Mouse (Mus musculus) limb, embryonic 10.5 days (tissue): ENCODE results near the gene Msh2. TPM values are rescaled to one million over a fixed set of nuclear protein-coding genes. Genes with fewer than 3 reads are reported as not detected.
A peak's percentile ranks its signal among the peaks of the same experiment; 100 is the strongest.
"Not testable (repeated sequence)": the region's sequence is repeated elsewhere in the genome, so short reads cannot be mapped to it uniquely, and the experiment has no call there.

Experiments
- DNase-seq: peaks from one replicate; pipeline ENCODE4 v3.0.0-alpha.2; 2017; ENCODE audit warnings: low spot score
- H3K27ac ChIP-seq: fragments of 300-500 bp; sonication (generic); 2 replicates; pipeline ENCODE4 v1.5.1; 2016; ENCODE audit warnings: mild to moderate bottlenecking
- H3K27me3 ChIP-seq: fragments of 300-500 bp; sonication (generic); 2 replicates; pipeline ENCODE4 v1.6.1; 2016; ENCODE audit warnings: low read depth, mild to moderate bottlenecking; ENCODE audit not compliant: poor library complexity, severe bottlenecking
- H3K36me3 ChIP-seq: fragments of 300-500 bp; sonication (generic); 2 replicates; pipeline ENCODE4 v1.6.1; 2016; ENCODE audit warnings: mild to moderate bottlenecking, moderate library complexity
- H3K4me1 ChIP-seq: fragments of 300-500 bp; sonication (generic); 2 replicates; pipeline ENCODE4 v1.6.1; 2016
- H3K4me3 ChIP-seq: fragments of 300-500 bp; sonication (generic); 2 replicates; pipeline ENCODE4 v1.5.1; 2016; ENCODE audit warnings: mild to moderate bottlenecking, moderate library complexity
- H3K9me3 ChIP-seq: fragments of 300-500 bp; sonication (generic); replicated peaks from 2 replicates; pipeline ENCODE4 v1.6.1; 2016; ENCODE audit warnings: mild to moderate bottlenecking
- WGBS: fragments of 180-500 bp; shearing (Covaris S2); methylation state at CpG from one replicate; pipeline ENCODE4 v1.1.7; 2016; 5-methylcytosine and 5-hydroxymethylcytosine counted together
- polyA plus RNA-seq: library from polyadenylated mRNA; unstranded; fragments of >200 nt; fragmentation: Nextera tagmentation; extraction: Ambion mirVana; gene quantifications from 2 replicates; pipeline ENCODE4 v1.2.1, GENCODE M21; 2016

Msh2 gene
- polyA plus RNA-seq, 1 experiment from 2014 or later, result 130 TPM

DNA sequence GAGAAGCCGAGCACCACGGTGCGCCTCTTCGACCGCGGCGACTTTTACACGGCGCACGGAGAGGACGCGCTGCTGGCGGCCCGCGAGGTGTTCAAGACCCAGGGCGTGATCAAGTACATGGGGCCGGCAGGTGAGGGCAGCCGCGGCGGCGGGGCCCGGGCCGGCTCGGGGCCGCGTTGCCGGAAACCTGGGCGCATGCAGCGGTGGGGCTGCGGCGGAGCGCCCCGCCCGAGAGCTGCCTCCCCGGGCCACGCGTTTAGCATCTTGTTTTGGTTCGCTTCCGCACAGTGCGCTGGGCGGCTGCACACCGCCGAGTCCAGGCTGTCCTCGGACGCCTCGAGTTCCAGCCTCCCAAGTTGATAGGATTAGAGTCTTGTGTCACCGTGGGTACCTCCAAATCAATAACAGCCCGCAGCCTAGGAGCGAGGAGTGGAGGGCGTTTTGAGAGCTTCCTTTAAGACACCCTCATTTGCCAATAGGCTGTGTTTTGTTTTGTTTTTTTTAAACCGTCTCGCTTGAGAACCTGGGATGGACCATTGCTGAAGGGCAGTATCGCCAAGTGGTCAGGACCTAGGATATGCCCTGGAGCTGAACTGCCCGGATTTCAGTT lies 652 bp downstream of the Msh2 start:
- Histone ChIP-seq H3K36me3 (peaks cover 33% of the 10 kb centered on the region), H3K9me3 (no peaks in the 10 kb centered on the region), H3K4me3 (peak overlapping the region; percentile 97), H3K27ac (peak overlapping the region; percentile 96), H3K27me3 (no peaks in the 10 kb centered on the region), H3K4me1 (peaks cover 32% of the 10 kb centered on the region)
- under 1% methylated on average over 54 of the region's 54 CpGs for WGBS
- no peak for DNase-seq

DNA sequence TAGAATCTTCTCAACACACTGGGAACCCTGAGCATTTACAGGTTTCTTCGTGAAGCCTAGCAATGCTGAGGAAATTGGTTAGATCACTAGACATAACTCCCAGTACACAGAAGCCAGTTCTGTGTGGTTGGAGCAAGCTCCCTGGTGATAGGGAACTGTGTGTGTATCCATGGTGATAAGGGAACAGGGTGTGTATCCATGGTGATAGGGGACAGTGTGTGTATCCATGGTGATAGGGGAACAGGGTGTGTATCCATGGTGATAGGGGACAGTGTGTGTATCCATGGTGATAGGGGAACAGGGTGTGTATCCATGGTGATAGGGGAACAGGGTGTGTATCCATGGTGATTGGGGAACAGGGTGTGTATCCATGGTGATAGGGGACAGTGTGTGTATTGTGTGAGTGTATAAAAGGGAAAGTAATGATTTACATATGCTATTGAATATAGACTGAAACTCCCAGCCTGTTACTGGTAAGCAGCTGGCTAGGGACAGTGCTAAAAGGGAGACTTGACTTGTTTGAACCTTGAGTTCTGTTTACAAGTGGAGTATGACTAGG lies 4.9 kb downstream of the Msh2 start:
- peaks cover 69% of the 10 kb centered on the region for H3K36me3 ChIP-seq

GRCm38 (mm10) chr17:87677656-87678055 lies 5.5 kb downstream of the Msh2 start:
- Histone ChIP-seq H3K36me3 (peaks cover 75% of the 10 kb centered on the region), H3K27me3 (no peaks in the 10 kb centered on the region), H3K4me1 (peaks cover 21% of the 10 kb centered on the region), H3K4me3 (no peak overlapping the region), H3K9me3 (no peaks in the 10 kb centered on the region), H3K27ac (no peak overlapping the region)
- no peak for DNase-seq
- WGBS, result 96% methylated on average over 8 of the region's 8 CpGs

More for the DNA sequence above, 4.9 kb downstream of the Msh2 start:
- not testable (repeated sequence) for H3K9me3 ChIP-seq, H3K4me3 ChIP-seq, H3K27me3 ChIP-seq, H3K27ac ChIP-seq, DNase-seq
- WGBS, result 92% methylated on average over 1 of the region's 1 CpGs
- H3K4me1 ChIP-seq, result peaks cover 21% of the 10 kb centered on the region

DNA sequence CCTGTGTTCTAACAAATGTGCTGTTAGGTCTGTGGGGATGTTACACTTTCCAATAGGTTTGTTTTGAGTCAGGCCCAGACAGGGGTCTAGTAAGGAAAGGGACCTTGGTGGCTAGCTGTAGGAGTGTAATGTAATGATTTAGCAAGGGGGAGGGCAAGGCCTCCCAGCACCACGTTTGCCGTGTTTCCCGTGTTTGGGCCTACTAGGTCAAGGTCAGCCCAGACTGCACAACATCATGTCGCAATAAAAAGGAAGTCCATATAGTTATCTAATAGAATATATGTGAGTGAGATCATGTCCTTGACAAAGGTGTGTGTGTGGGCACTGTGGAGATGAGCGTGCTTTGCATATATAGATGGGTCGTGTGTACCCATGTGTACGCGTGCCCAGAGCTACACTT lies 17.1 kb downstream of the Msh2 start:
- no peaks in the 10 kb centered on the region for H3K4me1 ChIP-seq
- WGBS, result 93% methylated on average over 8 of the region's 8 CpGs
- H3K9me3 ChIP-seq, result no peaks in the 10 kb centered on the region
- H3K27me3 ChIP-seq, result no peaks in the 10 kb centered on the region
- no peak overlapping the region for H3K27ac ChIP-seq
- no peak overlapping the region for H3K4me3 ChIP-seq
- DNase-seq, result no peak
- H3K36me3 ChIP-seq, result peaks cover 94% of the 10 kb centered on the region

- DNase-seq, result peak; percentile 62
- H3K36me3 ChIP-seq, result peaks cover 94% of the 10 kb centered on the region
- no peaks in the 10 kb centered on the region for H3K9me3 ChIP-seq
- H3K4me1 ChIP-seq, result no peaks in the 10 kb centered on the region
- 94% methylated on average over 5 of the region's 5 CpGs for WGBS
- H3K4me3 ChIP-seq, result no peak overlapping the region
- no peak overlapping the region for H3K27ac ChIP-seq
- H3K27me3 ChIP-seq, result no peaks in the 10 kb centered on the region
Measured at GRCm38 (mm10) chr17:87691958-87692357, 19.8 kb downstream of the Msh2 start.

DNA sequence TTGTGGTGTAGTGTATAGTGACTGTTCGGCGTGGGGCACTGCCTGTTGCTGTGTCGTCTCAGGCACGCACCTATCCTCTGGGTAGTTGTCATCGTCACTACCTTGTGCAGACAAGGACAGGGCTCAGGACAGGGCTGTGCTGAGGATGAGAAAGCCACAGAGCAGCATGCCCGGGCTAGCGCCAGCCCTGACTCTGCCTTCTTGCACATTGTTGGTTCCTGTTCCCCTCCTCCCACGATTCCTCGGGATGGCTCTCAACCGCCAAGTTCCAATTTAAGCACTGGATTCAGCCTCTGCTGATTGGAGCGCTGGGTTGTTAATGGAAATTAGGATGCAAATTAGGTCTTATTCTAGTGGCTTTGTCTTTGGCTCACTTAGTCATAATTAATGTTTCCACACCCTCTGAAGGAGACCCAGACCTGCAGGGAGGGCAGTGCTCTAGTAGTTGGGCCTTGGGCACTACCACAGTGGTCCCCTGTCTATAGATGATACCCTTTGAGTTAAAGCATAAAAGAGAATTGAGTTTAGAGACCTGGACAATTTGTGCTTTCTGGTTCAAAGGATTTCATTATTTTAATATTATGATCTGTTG lies 23.8 kb downstream of the Msh2 start:
- peaks cover 14% of the 10 kb centered on the region for H3K4me1 ChIP-seq
- no peak overlapping the region for H3K27ac ChIP-seq
- H3K4me3 ChIP-seq, result no peak overlapping the region
- whole genome bisulfite sequencing, result 95% methylated on average over 11 of the region's 11 CpGs
- no peaks in the 10 kb centered on the region for H3K9me3 ChIP-seq
- H3K36me3 ChIP-seq, result peaks cover 95% of the 10 kb centered on the region
- no peaks in the 10 kb centered on the region for H3K27me3 ChIP-seq
- DNase-seq, result no peak

DNA sequence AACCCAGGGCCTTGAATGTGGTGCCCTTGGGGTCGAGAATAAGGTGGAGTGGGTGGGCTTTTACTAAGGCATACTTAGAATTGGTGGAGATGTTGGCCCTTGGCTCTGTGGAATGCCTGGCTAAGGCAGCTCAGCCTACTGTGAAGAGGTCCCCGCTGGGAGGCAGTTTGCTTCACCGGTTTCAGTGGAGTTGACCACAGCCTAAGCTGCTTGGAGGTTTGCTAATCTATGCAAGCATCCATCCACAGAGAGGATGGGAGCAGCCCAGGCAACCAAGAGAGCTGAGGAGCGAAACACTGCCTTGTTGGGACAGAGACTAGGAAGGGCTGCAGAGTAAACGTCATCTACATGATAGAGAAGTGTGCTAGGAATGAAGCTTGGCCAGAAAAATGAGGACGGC lies 24.7 kb downstream of the Msh2 start:
- H3K27me3 ChIP-seq, result no peaks in the 10 kb centered on the region
- no peak for DNase-seq
- H3K4me3 ChIP-seq, result no peak overlapping the region
- whole genome bisulfite sequencing, result 88% methylated on average over 6 of the region's 6 CpGs
- H3K27ac ChIP-seq, result no peak overlapping the region
- H3K4me1 ChIP-seq, result peaks cover 14% of the 10 kb centered on the region
- no peaks in the 10 kb centered on the region for H3K9me3 ChIP-seq
- peaks cover 96% of the 10 kb centered on the region for H3K36me3 ChIP-seq

DNA sequence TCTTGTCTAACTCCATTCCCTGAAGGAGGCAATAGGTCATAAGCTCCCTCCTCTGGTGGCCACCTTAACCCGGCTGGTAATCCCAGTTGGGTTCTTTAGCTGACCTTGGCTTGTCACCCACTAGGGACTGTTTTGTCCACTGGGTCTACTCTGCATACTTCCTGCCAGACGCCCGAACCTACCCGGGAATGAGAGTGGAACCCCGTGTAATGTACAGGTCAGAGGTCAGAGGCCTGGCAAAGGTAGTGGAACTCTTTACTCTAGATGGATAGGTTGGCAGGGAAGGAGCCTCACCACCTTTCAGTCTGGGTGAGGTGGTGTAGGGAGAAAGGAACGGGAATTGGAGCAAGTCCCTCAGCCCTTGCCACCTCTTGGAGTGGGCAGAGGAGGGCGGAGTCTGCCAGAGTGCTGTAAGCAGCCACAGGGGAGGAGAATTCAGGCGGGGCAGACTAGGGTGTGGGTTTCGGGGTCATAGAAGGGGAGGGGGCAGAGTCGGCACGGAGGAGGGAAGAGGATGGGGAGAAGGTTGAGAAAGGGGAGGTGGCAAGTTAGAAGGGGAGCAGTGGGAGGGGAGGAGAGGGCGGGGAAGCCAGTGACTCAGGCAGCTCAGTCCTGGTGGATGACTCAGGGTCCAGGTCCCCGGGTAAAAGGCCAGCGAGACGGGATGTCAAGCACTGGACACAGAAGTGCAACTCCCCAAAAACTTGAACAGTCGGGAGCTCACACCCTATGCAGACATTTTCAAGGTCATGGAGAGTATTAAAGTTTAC lies 27.1 kb downstream of the Msh2 start:
- DNase-seq, result no peak
- no peak overlapping the region for H3K27ac ChIP-seq
- H3K4me3 ChIP-seq, result no peak overlapping the region
- H3K36me3 ChIP-seq, result peaks cover 96% of the 10 kb centered on the region
- H3K9me3 ChIP-seq, result no peaks in the 10 kb centered on the region
- peaks cover 14% of the 10 kb centered on the region for H3K4me1 ChIP-seq
- 70% methylated on average over 16 of the region's 16 CpGs for WGBS
- no peaks in the 10 kb centered on the region for H3K27me3 ChIP-seq

DNA sequence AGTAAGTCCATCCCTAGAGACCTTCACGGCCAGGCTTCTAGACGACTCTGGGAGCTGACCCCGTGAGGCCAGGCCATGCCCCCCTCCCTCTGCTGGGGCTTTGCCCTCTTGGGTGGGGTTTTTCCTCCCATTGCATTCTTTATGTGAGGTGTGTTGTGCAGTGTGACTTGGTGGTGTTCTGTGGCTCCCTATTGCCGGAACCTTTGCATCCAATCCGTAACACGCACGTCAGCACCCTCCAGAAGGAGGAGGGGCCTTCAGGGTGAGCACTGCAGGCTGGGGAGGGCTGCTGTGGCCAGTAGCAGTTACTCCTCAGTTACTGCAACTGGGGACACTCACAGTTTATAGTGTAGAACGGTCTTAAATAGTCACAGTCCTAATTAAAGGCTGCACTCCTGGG lies 28.0 kb downstream of the Msh2 start:
- Histone ChIP-seq H3K27ac (no peak overlapping the region), H3K36me3 (peaks cover 96% of the 10 kb centered on the region), H3K9me3 (no peaks in the 10 kb centered on the region), H3K27me3 (no peaks in the 10 kb centered on the region), H3K4me3 (no peak overlapping the region), H3K4me1 (peaks cover 14% of the 10 kb centered on the region)
- 79% methylated on average over 8 of the region's 8 CpGs for WGBS
- no peak for DNase-seq

DNA sequence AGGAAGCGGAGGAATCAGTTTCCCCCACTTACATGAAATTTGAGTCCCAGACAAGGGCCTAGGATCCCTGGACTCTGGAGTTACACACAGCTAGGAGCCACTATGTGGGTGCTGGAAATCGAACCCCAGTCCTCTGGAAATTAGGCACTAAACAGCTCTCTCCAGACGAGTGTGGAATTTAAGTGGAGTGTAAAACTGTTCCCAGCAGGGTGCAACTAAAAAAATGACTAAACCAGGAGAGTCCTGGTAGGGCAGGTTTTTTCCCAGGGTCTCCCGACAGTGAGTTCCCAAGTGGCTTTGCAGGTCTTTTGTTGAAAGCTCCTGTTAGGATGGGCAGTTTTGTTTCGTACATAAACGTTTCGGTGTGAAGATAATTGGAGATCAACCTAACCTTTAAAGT lies 52.6 kb downstream of the Msh2 start:
- Histone ChIP-seq H3K4me3 (no peak overlapping the region), H3K27me3 (no peaks in the 10 kb centered on the region), H3K36me3 (peaks cover 73% of the 10 kb centered on the region), H3K27ac (no peak overlapping the region), H3K9me3 (no peaks in the 10 kb centered on the region), H3K4me1 (no peaks in the 10 kb centered on the region)
- WGBS, result 95% methylated on average over 7 of the region's 7 CpGs
- DNase-seq, result no peak

- Histone ChIP-seq H3K4me3 (no peak overlapping the region), H3K36me3 (peaks cover 53% of the 10 kb centered on the region), H3K27ac (no peak overlapping the region), H3K4me1 (no peaks in the 10 kb centered on the region), H3K27me3 (no peaks in the 10 kb centered on the region), H3K9me3 (no peaks in the 10 kb centered on the region)
- no peak for DNase-seq
- WGBS, result 96% methylated on average over 12 of the region's 12 CpGs
Measured at GRCm38 (mm10) chr17:87726489-87727356, 54.6 kb downstream of the Msh2 start.

GRCm38 (mm10) chr17:87731962-87732361 lies 59.8 kb downstream of the Msh2 start:
- no peak for DNase-seq
- Histone ChIP-seq H3K4me1 (no peaks in the 10 kb centered on the region), H3K4me3 (no peak overlapping the region), H3K27ac (no peak overlapping the region), H3K27me3 (no peaks in the 10 kb centered on the region), H3K36me3 (peaks cover 3% of the 10 kb centered on the region), H3K9me3 (no peaks in the 10 kb centered on the region)
- 84% methylated on average over 4 of the region's 4 CpGs for WGBS
